Mouse (Mus musculus) small intestine, adult 2 months (tissue): Measurements from ENCODE around the gene Mblac2.

Source experiments
- CTCF ChIP-seq: fragments of 200-500 bp; IDR thresholded peaks from 2 replicates; pipeline ENCODE4 v1.5.1; 2012; ENCODE audit warnings: low read depth, mild to moderate bottlenecking, control low read depth, inconsistent platforms, low read length, moderate library complexity, mixed read lengths; ENCODE audit not compliant: insufficient replicate concordance, insufficient read length; ENCODE audit errors: extremely low read depth
- POLR2A ChIP-seq: fragments of 200-500 bp; IDR thresholded peaks from 2 replicates; pipeline ENCODE4 v1.6.1; 2012; ENCODE audit warnings: low read depth, mild to moderate bottlenecking, control low read depth, inconsistent platforms, low read length, moderate library complexity

DNA sequence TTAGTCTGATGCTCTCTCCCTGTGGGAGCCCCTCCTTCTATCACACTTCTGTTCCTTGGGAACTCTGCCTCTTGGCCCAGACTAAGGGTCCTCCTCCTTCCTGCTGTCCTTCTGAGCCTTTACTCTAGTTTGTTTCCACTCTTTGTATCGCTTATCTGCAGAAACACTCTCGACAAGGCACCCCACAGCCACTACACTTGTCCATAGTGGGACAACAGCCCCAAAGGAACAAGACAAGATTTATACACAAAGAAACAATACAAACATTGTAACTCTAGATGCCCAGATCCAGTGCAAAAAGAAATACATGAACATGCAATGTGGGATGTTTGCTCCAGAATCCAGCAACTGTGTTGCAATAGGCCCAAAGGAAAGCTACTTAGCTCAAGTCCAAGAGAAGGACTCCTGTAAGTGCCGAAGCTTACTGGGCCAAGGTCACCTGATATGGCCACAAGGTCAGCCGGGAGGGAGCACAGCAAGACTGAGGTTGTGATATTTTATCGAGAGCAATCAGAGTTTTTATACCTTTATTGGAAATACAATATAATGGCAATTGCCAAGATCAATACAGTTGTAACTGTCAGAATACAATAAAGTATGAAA lies 46.0 kb downstream of the Mblac2 start:
- TF ChIP-seq CTCF (no peak), POLR2A (no peak)
